Mouse (Mus musculus) left cerebral cortex, adult 2 months (tissue): ENCODE results near the gene Atat1. TPM values are rescaled to one million over a fixed set of nuclear protein-coding genes. Genes with fewer than 3 reads are reported as not detected.

Source experiments
- DNase-seq, 2 experiments: peaks; one replicate each; pipeline ENCODE4 v3.0.0; 2021 to 2022; ENCODE audit warnings: low spot score in 2 of 2, mixed read lengths in 1 of 2; ENCODE audit errors: extremely low spot score in 1 of 2
- H3K27ac ChIP-seq: fragments of 200-600 bp; 2 replicates; pipeline ENCODE4 v1.8.1; 2022
- H3K4me3 ChIP-seq: fragments of 200-600 bp; 2 replicates; pipeline ENCODE4 v1.8.1; 2022
- CTCF ChIP-seq: fragments of 200-600 bp; IDR thresholded peaks from 2 replicates; pipeline ENCODE4 v1.8.1; 2022; ENCODE audit warnings: antibody characterized with exemption, mild to moderate bottlenecking, moderate library complexity
- intact Hi-C: fragments of 180-260 bp; cut with DNase I; formaldehyde crosslinking; loops from one replicate; pipeline ENCODE4 v1.15.1; 2025
- microRNA-seq, 2 experiments: library from miRNA; unstranded; fragments of <30 nt; microRNA quantifications; one replicate each; pipeline ENCODE4 v1.2.0; 2021
- total RNA-seq, 2 experiments: library from RNA; stranded (reverse); gene quantifications; 2 replicates each; pipeline ENCODE4 v1.2.3; 2021

Gene Atat1
- total RNA-seq, 2 experiments from 2014 or later = 51.8 to 63.6 TPM

DNA sequence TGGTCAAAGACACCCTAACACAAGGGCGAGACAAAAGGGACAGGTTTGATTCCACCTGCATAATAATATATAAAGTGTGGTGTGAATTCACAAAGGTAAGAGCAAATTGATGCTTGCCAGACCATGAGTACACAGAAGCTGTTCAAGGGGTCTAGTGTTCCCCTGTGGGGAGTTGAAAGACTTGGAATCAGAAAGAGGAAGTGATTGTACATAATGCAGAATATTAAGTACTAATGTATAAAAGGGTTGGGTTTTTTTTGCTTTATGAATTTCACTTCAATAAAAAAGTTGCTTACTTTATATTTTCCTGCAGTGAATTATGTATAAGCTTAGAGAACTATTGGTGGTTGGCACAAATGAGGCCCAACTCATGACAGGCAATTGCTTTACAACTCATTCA, 50.5 kb downstream of the Atat1 start:
- intact Hi-C loops = no loop called here
- Histone ChIP-seq H3K4me3 (no peak overlapping the region), H3K27ac (no peak overlapping the region)
- TF ChIP-seq CTCF = no peak
- DNase-seq = no peak

DNA sequence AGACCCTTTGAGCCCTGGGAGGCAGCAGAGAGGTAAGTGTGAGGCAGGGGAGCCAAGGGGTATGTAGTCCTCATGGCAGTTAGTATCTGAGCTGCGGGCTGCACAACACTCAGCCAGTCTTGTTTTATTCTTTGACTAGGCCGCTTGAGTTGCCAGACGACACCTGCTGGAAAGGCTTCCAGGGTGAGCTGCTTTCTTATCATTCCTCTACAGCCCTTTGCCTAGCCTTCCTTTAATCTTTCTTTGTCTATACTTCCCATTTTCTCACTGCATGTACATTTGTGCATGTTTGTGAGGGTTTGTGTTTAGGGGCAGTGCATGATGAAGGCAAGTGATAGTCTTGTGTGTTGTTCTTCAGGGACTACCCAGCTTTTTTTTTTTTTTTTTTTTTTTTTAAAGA, 58.9 kb downstream of the Atat1 start:
- DNase-seq = no peak
- intact Hi-C loops = no loop called here
- Histone ChIP-seq H3K27ac (no peak overlapping the region), H3K4me3 (no peak overlapping the region)
- no peak for TF ChIP-seq CTCF

DNA sequence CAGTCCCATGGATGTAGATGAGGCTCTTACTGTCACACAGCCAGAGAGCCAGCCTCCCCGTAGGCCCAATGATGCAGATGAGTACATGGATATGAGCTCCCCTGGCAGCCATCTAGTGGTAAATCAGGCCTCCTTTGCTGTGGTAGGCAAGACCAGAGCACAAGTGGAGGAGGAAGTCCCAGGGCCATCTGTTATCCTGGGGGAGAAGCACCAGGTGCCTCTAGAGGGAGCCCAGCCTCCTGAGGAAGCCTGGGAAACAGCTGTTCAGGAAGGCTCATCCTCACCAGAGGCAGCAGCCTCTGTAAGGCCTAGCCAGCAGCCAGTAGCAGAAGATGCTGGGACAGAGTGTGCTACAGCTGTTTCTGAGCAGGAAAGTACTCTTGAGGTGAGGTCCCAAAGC, 61.8 kb downstream of the Atat1 start:
- Histone ChIP-seq H3K27ac (no peak overlapping the region), H3K4me3 (no peak overlapping the region)
- intact Hi-C loops = no loop called here
- peak; percentile 35 for TF ChIP-seq CTCF
- no peak for DNase-seq

Small RNAs within 50 kb of the gene (microRNA-seq; reads per million reads assigned to microRNA genes)
- gene Gm28033 (0.24 to 0.73 reads per million in 2 experiments), gene Mir1894 (0.24 to 0.49 reads per million in 2 experiments)

Other genes with a start within 250 kb of the Atat1 start
- gene Vars2, start 242.5 kb downstream of the Atat1 start, total RNA-seq = 10 to 100 TPM; 33.2 to 42.6 TPM
- 10 to 100 TPM; 34.5 to 35.9 TPM for gene Gtf2h4, start 236.3 kb downstream of the Atat1 start, total RNA-seq
- gene Ddr1, start 205.5 kb downstream of the Atat1 start, total RNA-seq = 10 to 100 TPM; 47.2 to 47.8 TPM
- gene Ier3, start 88.4 kb downstream of the Atat1 start, total RNA-seq = 10 to 100 TPM; 14.7 to 17.5 TPM
- gene Flot1, start 86.8 kb downstream of the Atat1 start, total RNA-seq = 100 to 1,000 TPM; 137 to 144 TPM
- gene Tubb5, start 71.8 kb downstream of the Atat1 start, total RNA-seq = 100 to 1,000 TPM; 417 to 433 TPM
- 10 to 100 TPM; 14.6 to 17.8 TPM for gene Mdc1, start 68.6 kb downstream of the Atat1 start, total RNA-seq
- 1 to 10 TPM; 2.1 to 4.1 TPM for gene Nrm, start 48.8 kb downstream of the Atat1 start, total RNA-seq
- 10 to 100 TPM in 1 of 2 experiments, 1 to 10 TPM in 1; 8.5 to 10.8 TPM for gene Ppp1r18, start 44.5 kb downstream of the Atat1 start, total RNA-seq
- gene Dhx16, start 30.3 kb downstream of the Atat1 start, total RNA-seq = 10 to 100 TPM; 30.0 to 39.7 TPM
- gene 2310061I04Rik, start 12.6 kb downstream of the Atat1 start, total RNA-seq = 10 to 100 TPM; 58.9 to 59.3 TPM
- 10 to 100 TPM; 38.0 to 44.3 TPM for gene Mrps18b, start 6.3 kb upstream of the Atat1 start, total RNA-seq
- gene Ppp1r10, start 6.4 kb upstream of the Atat1 start, total RNA-seq = 10 to 100 TPM; 68.8 to 70.6 TPM
- 10 to 100 TPM; 70.4 to 72.6 TPM for gene Abcf1, start 59.7 kb upstream of the Atat1 start, total RNA-seq
- 100 to 1,000 TPM; 186 TPM for gene Gnl1, start 69.8 kb upstream of the Atat1 start, total RNA-seq
- 10 to 100 TPM; 40.8 to 43.9 TPM for gene Prr3, start 70.2 kb upstream of the Atat1 start, total RNA-seq
- 1 to 10 TPM; 1.1 to 2.5 TPM for gene H2-T24, start 110.5 kb upstream of the Atat1 start, total RNA-seq
- gene H2-T23, start 122.8 kb upstream of the Atat1 start, total RNA-seq = 10 to 100 TPM; 13.6 to 17.2 TPM
- gene H2-T22, start 132.7 kb upstream of the Atat1 start, total RNA-seq = 10 to 100 TPM; 13.7 to 14.8 TPM
- not detected for gene Gm6034, start 132.9 kb upstream of the Atat1 start, total RNA-seq
- gene Gm11127, start 148.3 kb upstream of the Atat1 start, total RNA-seq = 1 to 10 TPM; 1.1 to 1.5 TPM
- not detected for gene Gm19684, start 211.6 kb upstream of the Atat1 start, total RNA-seq
- gene Gm7030, start 219.3 kb upstream of the Atat1 start, total RNA-seq = not detected